ENCODE assay signal across 12 mouse cellular contexts in genomic region chr2:161185122-161185521, GRCm38 (mm10).
DNase-seq lines count a peak whose midpoint lies in the region; ATAC-seq and TF ChIP-seq lines count a peak whose summit lies in the region.
"Had no signal": no experiment of that assay in that cellular context is flagged by ENCODE, and none has a peak within 500 bp of the region (broad histone marks: within the 10 kb centered on the region; RNA-seq: fewer than 3 reads in every experiment).

No protein-coding gene starts in this region.

- H3K4me2 ChIP-seq in lung, postnatal 0 days (replicated peaks; ENCODE audit: low read depth, low read length) = no peak overlapping the region
- H3K4me2 ChIP-seq: forebrain, embryonic 13.5 days; limb, embryonic 13.5 days had no signal

- no peak overlapping the region for H3K4me3 ChIP-seq in gastrocnemius, adult 2 months
- H3K4me3 ChIP-seq in lung, postnatal 0 days (ENCODE audit: low read depth, low read length) = no peak overlapping the region
- H3K4me3 ChIP-seq: forebrain, embryonic 13.5 days; limb, embryonic 13.5 days had no signal

- no peaks in the 10 kb centered on the region for H3K27me3 ChIP-seq in lung, postnatal 0 days (replicated peaks; ENCODE audit: insufficient read depth, low read length)
- H3K27me3 ChIP-seq: forebrain, embryonic 13.5 days had no signal

- no peak for TF ChIP-seq EP300 in lung, postnatal 0 days (IDR thresholded peaks at IDR 0.05)

- no peak for ATAC-seq in lung, postnatal 0 days
- ATAC-seq: forebrain, embryonic 13.5 days had no signal

- intact Hi-C loops in gastrocnemius, adult 2 months (cut with DNase I) = no loop called here

- DNase-seq in gastrocnemius, adult 2 months = no peak
- DNase-seq in gastrocnemius, postnatal 10 days = no peak
- DNase-seq in lung, postnatal 0 days (ENCODE audit: low spot score) = peak; percentile 52
- no peak for DNase-seq in lung, postnatal 4 days
- peak; percentile 41 for DNase-seq in brain, adult 2 months (ENCODE audit: low read depth, low spot score)
- peak; percentile 53 for DNase-seq in retina, postnatal 1 day
- no peak for DNase-seq in right cerebral cortex, adult 2 months (ENCODE audit: low spot score in 2 of 2)
- DNase-seq in frontal cortex, postnatal 14 days (ENCODE audit: low spot score in 2 of 2) = no peak
- DNase-seq: heart, postnatal 14 days; right cerebral cortex, adult 18-20 months had no signal

- no peaks in the 10 kb centered on the region for H3K4me1 ChIP-seq in lung, postnatal 0 days (ENCODE audit: insufficient read depth, low read depth, low read length)
- H3K4me1 ChIP-seq: forebrain, embryonic 13.5 days; limb, embryonic 13.5 days had no signal

- no peaks in the 10 kb centered on the region for H3K9me3 ChIP-seq in lung, postnatal 0 days (ENCODE audit: low read length)
- H3K9me3 ChIP-seq: forebrain, embryonic 13.5 days; limb, embryonic 13.5 days had no signal

- no peak overlapping the region for H3K9ac ChIP-seq in lung, postnatal 0 days (replicated peaks; ENCODE audit: low read depth)
- H3K9ac ChIP-seq: forebrain, embryonic 13.5 days; limb, embryonic 13.5 days had no signal

- no peak overlapping the region for H3K27ac ChIP-seq in gastrocnemius, adult 2 months
- no peak overlapping the region for H3K27ac ChIP-seq in lung, postnatal 0 days (ENCODE audit: low read length)
- H3K27ac ChIP-seq: forebrain, embryonic 13.5 days; limb, embryonic 13.5 days had no signal

- TF ChIP-seq CTCF in gastrocnemius, adult 2 months (IDR thresholded peaks at IDR 0.05) = peak; percentile 74
- peak; percentile 80 for TF ChIP-seq CTCF in lung, postnatal 0 days (IDR thresholded peaks at IDR 0.05)

- H3K36me3 ChIP-seq in lung, postnatal 0 days (ENCODE audit: insufficient read depth, low read length) = no peaks in the 10 kb centered on the region
- H3K36me3 ChIP-seq: limb, embryonic 13.5 days had no signal

Comparison
In these comparisons a context has a peak if more than half of its experiments do, and no peak if none do; other contexts are left out.
1. DNase-seq: peak in lung, postnatal 0 days (single experiment), brain, adult 2 months (single experiment) and retina, postnatal 1 day (single experiment); none in gastrocnemius, adult 2 months (single experiment), gastrocnemius, postnatal 10 days (single experiment), lung, postnatal 4 days (0 of 2), right cerebral cortex, adult 2 months (0 of 2) and frontal cortex, postnatal 14 days (0 of 2).